Mouse (Mus musculus) CH12.LX (cell line): Measurements from ENCODE around the gene Hoxb5.

Source experiments
- CTCF ChIP-seq, 2 experiments: IDR thresholded peaks in 1 of 2; conservative IDR thresholded peaks in 1 of 2; 2 replicates each; pipeline ENCODE4 v1.5.1; 2011 to 2012; ENCODE audit warnings: low read depth in 2 of 2, low read length in 2 of 2, improper control_type of control experiment in 1 of 2, inconsistent platforms in 1 of 2, mild to moderate bottlenecking in 1 of 2, moderate library complexity in 1 of 2
- EP300 ChIP-seq: IDR thresholded peaks from 2 replicates; pipeline ENCODE4 v1.6.1; 2011; ENCODE audit warnings: low read length, improper control_type of control experiment
- JUN ChIP-seq: IDR thresholded peaks from 2 replicates; pipeline ENCODE4 v1.6.1; 2011; ENCODE audit warnings: low read depth, mild to moderate bottlenecking, low read length, improper control_type of control experiment, moderate library complexity; ENCODE audit not compliant: insufficient read depth
- JUND ChIP-seq: conservative IDR thresholded peaks from 2 replicates; pipeline ENCODE4 v1.6.1; 2011; ENCODE audit warnings: low read depth, low read length, improper control_type of control experiment
- KAT2A ChIP-seq: IDR thresholded peaks from 2 replicates; pipeline ENCODE4 v1.6.1; 2012; ENCODE audit warnings: low read length, improper control_type of control experiment, inconsistent platforms; ENCODE audit not compliant: insufficient replicate concordance
- MAFK ChIP-seq: IDR thresholded peaks from 2 replicates; pipeline ENCODE4 v1.6.1; 2011; ENCODE audit warnings: low read length, improper control_type of control experiment; ENCODE audit not compliant: insufficient replicate concordance
- NRF1 ChIP-seq: IDR thresholded peaks from 2 replicates; pipeline ENCODE4 v1.6.1; 2014; ENCODE audit warnings: low read depth, mild to moderate bottlenecking, inconsistent platforms, low read length, improper control_type of control experiment, moderate library complexity
- POLR2A ChIP-seq: IDR thresholded peaks from 2 replicates; pipeline ENCODE4 v1.6.1; 2011; ENCODE audit warnings: low read depth, mild to moderate bottlenecking, improper control_type of control experiment, low read length

- TF ChIP-seq CTCF (conservative IDR thresholded peaks at IDR 0.05 in 1 of 2, IDR thresholded peaks at IDR 0.05 in 1 of 2; ENCODE audit: low read depth in 2 of 2, low read length in 2 of 2) (peak; percentile 76 to 87), KAT2A (no peak), POLR2A (no peak), JUND (no peak), MAFK (no peak), NRF1 (no peak), JUN (no peak), EP300 (no peak)
These were observed 41.7 kb upstream of the Hoxb5 start for GRCm38 (mm10) chr11:96261323-96261890.
